Mouse (Mus musculus): ENCODE results near the gene Klk1b9. TPM values are rescaled to one million over a fixed set of nuclear protein-coding genes. Genes with fewer than 3 reads are reported as not detected.
"Not testable (repeated sequence)": the region's sequence is repeated elsewhere in the genome, so short reads cannot be mapped to it uniquely, and the experiment has no call there.

Klk1b9 gene
- polyA plus RNA-seq, 2 experiments = not detected

GRCm38 (mm10) chr7:43967612-43968011, 8.2 kb upstream of the Klk1b9 start:
- H3K27me3 ChIP-seq (ENCODE audit: control insufficient read depth, insufficient read depth, low read length) = no peaks in the 10 kb centered on the region
- H3K9me3 ChIP-seq (ENCODE audit: control insufficient read depth, low read length) = no peaks in the 10 kb centered on the region
- no peak overlapping the region for H3K27ac ChIP-seq (replicated peaks; ENCODE audit: low read depth, low read length)
- no peaks in the 10 kb centered on the region for H3K4me1 ChIP-seq (ENCODE audit: control insufficient read depth, insufficient read depth, low read length)
- no peak for TF ChIP-seq POLR2A (IDR thresholded peaks at IDR 0.05; ENCODE audit: borderline replicate concordance, extremely low read depth, insufficient read depth, insufficient read length)
- ATAC-seq (ENCODE audit: low FRiP score, low read depth) = no peak
- H3K4me2 ChIP-seq (replicated peaks; ENCODE audit: low read depth, low read length, severe bottlenecking) = no peak overlapping the region
- no peak overlapping the region for H3K4me3 ChIP-seq (replicated peaks; ENCODE audit: low read length)
- no peak overlapping the region for H3K9ac ChIP-seq (ENCODE audit: low read depth, low read length, severe bottlenecking)
- 88% methylated on average over 2 of the region's 2 CpGs for WGBS
- no peaks in the 10 kb centered on the region for H3K36me3 ChIP-seq (ENCODE audit: control insufficient read depth, insufficient read depth, low read length)
- DNase-seq (ENCODE audit: low spot score) = no peak

GRCm38 (mm10) chr7:43985657-43986056, 9.8 kb downstream of the Klk1b9 start:
- H3K27me3 ChIP-seq (ENCODE audit: control insufficient read depth, insufficient read depth, low read length) = no peaks in the 10 kb centered on the region
- H3K27ac ChIP-seq (replicated peaks; ENCODE audit: low read depth, low read length) = no peak overlapping the region
- no peak for TF ChIP-seq POLR2A (IDR thresholded peaks at IDR 0.05; ENCODE audit: borderline replicate concordance, extremely low read depth, insufficient read depth, insufficient read length)
- H3K9me3 ChIP-seq (ENCODE audit: control insufficient read depth, low read length) = no peaks in the 10 kb centered on the region
- no peaks in the 10 kb centered on the region for H3K4me1 ChIP-seq (ENCODE audit: control insufficient read depth, insufficient read depth, low read length)
- DNase-seq (ENCODE audit: low spot score) (no peak), ATAC-seq (ENCODE audit: low FRiP score, low read depth) (no peak)
- H3K4me2 ChIP-seq (replicated peaks; ENCODE audit: low read depth, low read length, severe bottlenecking) = no peak overlapping the region
- no peak overlapping the region for H3K4me3 ChIP-seq (replicated peaks; ENCODE audit: low read length)
- no peak overlapping the region for H3K9ac ChIP-seq (ENCODE audit: low read depth, low read length, severe bottlenecking)
- no peaks in the 10 kb centered on the region for H3K36me3 ChIP-seq (ENCODE audit: control insufficient read depth, insufficient read depth, low read length)

GRCm38 (mm10) chr7:43994821-43995220, 19.0 kb downstream of the Klk1b9 start:
- DNase-seq (ENCODE audit: low spot score); H3K27ac ChIP-seq (replicated peaks; ENCODE audit: low read depth, low read length); H3K4me3 ChIP-seq (replicated peaks; ENCODE audit: low read length); H3K9me3 ChIP-seq (ENCODE audit: control insufficient read depth, low read length); H3K36me3 ChIP-seq (ENCODE audit: control insufficient read depth, insufficient read depth, low read length); ATAC-seq (ENCODE audit: low FRiP score, low read depth); H3K27me3 ChIP-seq (ENCODE audit: control insufficient read depth, insufficient read depth, low read length); H3K4me2 ChIP-seq (replicated peaks; ENCODE audit: low read depth, low read length, severe bottlenecking); H3K9ac ChIP-seq (ENCODE audit: low read depth, low read length, severe bottlenecking); H3K4me1 ChIP-seq (ENCODE audit: control insufficient read depth, insufficient read depth, low read length): not testable (repeated sequence)
- WGBS = 56% methylated on average over 1 of the region's 1 CpGs

GRCm38 (mm10) chr7:43995577-43995976, 19.7 kb downstream of the Klk1b9 start, which contains the start of gene Klk1b11:
Gene Klk1b11, plus strand, starts transcription at chr7:43995877.
- not testable (repeated sequence) for H3K9ac ChIP-seq (ENCODE audit: low read depth, low read length, severe bottlenecking); H3K9me3 ChIP-seq (ENCODE audit: control insufficient read depth, low read length); ATAC-seq (ENCODE audit: low FRiP score, low read depth); H3K4me2 ChIP-seq (replicated peaks; ENCODE audit: low read depth, low read length, severe bottlenecking); H3K36me3 ChIP-seq (ENCODE audit: control insufficient read depth, insufficient read depth, low read length); DNase-seq (ENCODE audit: low spot score); H3K27ac ChIP-seq (replicated peaks; ENCODE audit: low read depth, low read length); H3K27me3 ChIP-seq (ENCODE audit: control insufficient read depth, insufficient read depth, low read length); H3K4me3 ChIP-seq (replicated peaks; ENCODE audit: low read length); H3K4me1 ChIP-seq (ENCODE audit: control insufficient read depth, insufficient read depth, low read length)
- WGBS = 65% methylated on average over 4 of the region's 4 CpGs

- Histone ChIP-seq H3K9ac (ENCODE audit: low read depth, low read length, severe bottlenecking) (no peak overlapping the region), H3K36me3 (ENCODE audit: control insufficient read depth, insufficient read depth, low read length) (no peaks in the 10 kb centered on the region), H3K27me3 (ENCODE audit: control insufficient read depth, insufficient read depth, low read length) (no peaks in the 10 kb centered on the region), H3K4me1 (ENCODE audit: control insufficient read depth, insufficient read depth, low read length) (no peaks in the 10 kb centered on the region), H3K9me3 (ENCODE audit: control insufficient read depth, low read length) (no peaks in the 10 kb centered on the region), H3K27ac (replicated peaks; ENCODE audit: low read depth, low read length) (no peak overlapping the region), H3K4me3 (replicated peaks; ENCODE audit: low read length) (no peak overlapping the region), H3K4me2 (replicated peaks; ENCODE audit: low read depth, low read length, severe bottlenecking) (no peak overlapping the region)
- ATAC-seq (ENCODE audit: low FRiP score, low read depth) = no peak
- no peak for DNase-seq (ENCODE audit: low spot score)
- TF ChIP-seq POLR2A (IDR thresholded peaks at IDR 0.05; ENCODE audit: borderline replicate concordance, extremely low read depth, insufficient read depth, insufficient read length) = no peak
Measured at GRCm38 (mm10) chr7:44004847-44005246, 29.0 kb downstream of the Klk1b9 start.

DNA sequence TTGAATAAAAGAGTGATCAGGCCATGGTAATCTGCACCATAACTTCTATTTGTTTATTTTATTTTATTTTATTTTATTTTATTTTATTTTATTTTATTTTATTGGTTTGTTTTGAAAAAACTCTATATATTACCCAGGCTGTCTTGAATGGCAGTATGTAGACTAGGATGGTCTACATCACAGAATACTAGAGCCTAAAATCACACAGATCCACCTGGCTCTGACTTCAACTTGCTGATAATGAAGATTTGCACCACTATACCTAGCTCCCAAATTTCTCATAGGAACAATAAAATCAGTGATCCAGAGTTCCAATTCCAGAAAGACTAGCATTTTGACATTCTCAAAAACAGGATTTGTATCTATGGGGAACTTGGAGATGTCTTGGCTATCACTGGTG, 36.0 kb downstream of the Klk1b9 start, which contains the start of gene Klk1b26:
TSS of gene Klk1b26 (plus strand) at position 301 of the 400 bp plus-strand sequence.
- H3K4me2 ChIP-seq (replicated peaks; ENCODE audit: low read depth, low read length, severe bottlenecking); H3K9ac ChIP-seq (ENCODE audit: low read depth, low read length, severe bottlenecking); DNase-seq (ENCODE audit: low spot score); ATAC-seq (ENCODE audit: low FRiP score, low read depth); H3K9me3 ChIP-seq (ENCODE audit: control insufficient read depth, low read length); H3K27me3 ChIP-seq (ENCODE audit: control insufficient read depth, insufficient read depth, low read length); H3K36me3 ChIP-seq (ENCODE audit: control insufficient read depth, insufficient read depth, low read length); H3K4me1 ChIP-seq (ENCODE audit: control insufficient read depth, insufficient read depth, low read length); H3K27ac ChIP-seq (replicated peaks; ENCODE audit: low read depth, low read length); H3K4me3 ChIP-seq (replicated peaks; ENCODE audit: low read length): not testable (repeated sequence)

GRCm38 (mm10) chr7:44014666-44015065, 38.8 kb downstream of the Klk1b9 start:
- H3K36me3 ChIP-seq (ENCODE audit: control insufficient read depth, insufficient read depth, low read length); H3K27ac ChIP-seq (replicated peaks; ENCODE audit: low read depth, low read length); H3K9ac ChIP-seq (ENCODE audit: low read depth, low read length, severe bottlenecking); H3K9me3 ChIP-seq (ENCODE audit: control insufficient read depth, low read length); ATAC-seq (ENCODE audit: low FRiP score, low read depth); H3K4me1 ChIP-seq (ENCODE audit: control insufficient read depth, insufficient read depth, low read length); H3K4me3 ChIP-seq (replicated peaks; ENCODE audit: low read length); H3K27me3 ChIP-seq (ENCODE audit: control insufficient read depth, insufficient read depth, low read length); H3K4me2 ChIP-seq (replicated peaks; ENCODE audit: low read depth, low read length, severe bottlenecking); DNase-seq (ENCODE audit: low spot score): not testable (repeated sequence)
- 81% methylated on average over 6 of the region's 6 CpGs for WGBS

Data from limb, embryonic 14.5 days (tissue).